Mouse (Mus musculus) spleen, adult 2 months (tissue): ENCODE data around the gene Ankrd54. TPM values are rescaled to one million over a fixed set of nuclear protein-coding genes. Genes with fewer than 3 reads are reported as not detected.

ENCODE experiments used
- DNase-seq, 2 experiments: peaks; one replicate each; pipeline versions ENCODE4 v3.0.0 to v3.0.0-alpha.2; 2012 to 2021; ENCODE audit warnings: low spot score in 2 of 2, low read depth in 1 of 2
- H3K27ac ChIP-seq: fragments of 200-500 bp; 2 replicates; pipeline ENCODE4 v1.5.1; 2012; ENCODE audit warnings: low read length, inconsistent platforms; ENCODE audit not compliant: insufficient read depth
- H3K27me3 ChIP-seq: fragments of 200-500 bp; 2 replicates; pipeline ENCODE4 v1.6.1; 2012; ENCODE audit warnings: mild to moderate bottlenecking, moderate library complexity, low read length, inconsistent platforms; ENCODE audit not compliant: control insufficient read depth, insufficient read depth
- H3K36me3 ChIP-seq: fragments of 200-500 bp; 2 replicates; pipeline ENCODE4 v1.6.1; 2012; ENCODE audit warnings: mild to moderate bottlenecking, low read length, inconsistent platforms; ENCODE audit not compliant: control insufficient read depth, insufficient read depth
- H3K4me1 ChIP-seq: fragments of 200-500 bp; 2 replicates; pipeline ENCODE4 v1.6.1; 2011; ENCODE audit warnings: inconsistent platforms; ENCODE audit not compliant: control insufficient read depth, insufficient read depth, insufficient read length
- H3K4me3 ChIP-seq: fragments of 200-500 bp; 2 replicates; pipeline ENCODE4 v1.5.1; 2011; ENCODE audit warnings: mild to moderate bottlenecking, inconsistent platforms; ENCODE audit not compliant: insufficient read depth, insufficient read length; ENCODE audit errors: extremely low read depth
- CTCF ChIP-seq: fragments of 200-500 bp; IDR thresholded peaks from 2 replicates; pipeline ENCODE4 v1.5.1; 2011; ENCODE audit warnings: mild to moderate bottlenecking, inconsistent platforms; ENCODE audit not compliant: insufficient read depth, insufficient read length, insufficient replicate concordance; ENCODE audit errors: extremely low read depth
- POLR2A ChIP-seq: fragments of 200-500 bp; IDR thresholded peaks from 2 replicates; pipeline ENCODE4 v1.6.1; 2011; ENCODE audit warnings: low read depth, low read length, inconsistent platforms
- WGBS: fragments of 180-500 bp; shearing (Covaris S2); methylation state at CpG from one replicate; pipeline ENCODE4 v1.1.7; 2018; 5-methylcytosine and 5-hydroxymethylcytosine counted together
- polyA plus RNA-seq: library from polyadenylated mRNA; depleted of rRNA; stranded (reverse); fragments of >200 nt; gene quantifications from 2 replicates; pipeline ENCODE4 v1.2.3, GENCODE M21; 2012

Ankrd54 gene
- polyA plus RNA-seq, 1 experiment, result 57.3 TPM

DNA sequence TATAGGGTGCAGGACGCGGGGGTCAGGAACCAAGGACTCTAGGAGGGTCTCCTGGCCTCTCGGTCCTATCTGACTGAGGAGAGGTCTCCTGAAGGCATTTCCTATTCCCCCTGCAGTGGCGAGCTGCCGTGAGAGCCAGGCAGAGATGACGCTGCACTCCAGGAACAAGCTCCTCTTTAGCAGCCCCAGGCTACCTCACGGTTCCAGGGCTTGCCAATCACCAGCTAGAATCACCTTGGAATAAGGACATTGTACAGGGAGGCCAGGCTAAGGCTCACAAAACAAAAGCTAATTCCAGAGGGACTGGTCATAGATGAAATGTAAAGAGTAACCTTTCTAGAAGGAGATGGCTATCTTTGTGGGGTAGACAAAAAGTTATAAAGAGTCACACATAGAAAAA, 6.1 kb downstream of the Ankrd54 start:
- Histone ChIP-seq H3K27ac (no peak overlapping the region), H3K4me1 (no peaks in the 10 kb centered on the region), H3K36me3 (peaks cover 51% of the 10 kb centered on the region), H3K4me3 (no peak overlapping the region), H3K27me3 (no peaks in the 10 kb centered on the region)
- TF ChIP-seq POLR2A, result no peak
- TF ChIP-seq CTCF, result no peak
- 96% methylated on average over 7 of the region's 7 CpGs for WGBS
- DNase-seq, result no peak

DNA sequence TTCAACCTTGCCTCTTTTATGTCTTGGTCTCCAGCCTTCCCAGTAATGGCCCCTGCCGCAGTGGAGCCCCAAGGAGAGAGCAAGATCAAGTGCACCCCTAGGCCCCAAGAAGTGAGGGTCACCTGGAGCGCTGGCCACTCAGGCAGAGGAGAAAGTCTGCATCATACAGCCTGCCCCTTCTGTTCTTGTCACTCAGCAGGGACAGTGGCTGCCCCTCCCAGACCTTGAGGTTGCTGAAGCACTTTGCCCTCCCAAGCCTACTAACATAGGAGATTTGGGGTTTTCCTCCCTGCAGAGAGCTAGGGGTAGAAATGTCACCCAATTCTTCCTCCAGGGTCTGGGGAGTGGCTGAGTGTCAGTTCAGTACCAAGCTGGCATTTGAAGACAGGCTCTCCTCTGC, 10.3 kb downstream of the Ankrd54 start:
- no peak overlapping the region for H3K4me3 ChIP-seq
- 98% methylated on average over 2 of the region's 2 CpGs for WGBS
- H3K4me1 ChIP-seq, result no peaks in the 10 kb centered on the region
- TF ChIP-seq CTCF (no peak), POLR2A (no peak)
- no peaks in the 10 kb centered on the region for H3K27me3 ChIP-seq
- peaks cover 35% of the 10 kb centered on the region for H3K36me3 ChIP-seq
- no peak for DNase-seq
- no peak overlapping the region for H3K27ac ChIP-seq

DNA sequence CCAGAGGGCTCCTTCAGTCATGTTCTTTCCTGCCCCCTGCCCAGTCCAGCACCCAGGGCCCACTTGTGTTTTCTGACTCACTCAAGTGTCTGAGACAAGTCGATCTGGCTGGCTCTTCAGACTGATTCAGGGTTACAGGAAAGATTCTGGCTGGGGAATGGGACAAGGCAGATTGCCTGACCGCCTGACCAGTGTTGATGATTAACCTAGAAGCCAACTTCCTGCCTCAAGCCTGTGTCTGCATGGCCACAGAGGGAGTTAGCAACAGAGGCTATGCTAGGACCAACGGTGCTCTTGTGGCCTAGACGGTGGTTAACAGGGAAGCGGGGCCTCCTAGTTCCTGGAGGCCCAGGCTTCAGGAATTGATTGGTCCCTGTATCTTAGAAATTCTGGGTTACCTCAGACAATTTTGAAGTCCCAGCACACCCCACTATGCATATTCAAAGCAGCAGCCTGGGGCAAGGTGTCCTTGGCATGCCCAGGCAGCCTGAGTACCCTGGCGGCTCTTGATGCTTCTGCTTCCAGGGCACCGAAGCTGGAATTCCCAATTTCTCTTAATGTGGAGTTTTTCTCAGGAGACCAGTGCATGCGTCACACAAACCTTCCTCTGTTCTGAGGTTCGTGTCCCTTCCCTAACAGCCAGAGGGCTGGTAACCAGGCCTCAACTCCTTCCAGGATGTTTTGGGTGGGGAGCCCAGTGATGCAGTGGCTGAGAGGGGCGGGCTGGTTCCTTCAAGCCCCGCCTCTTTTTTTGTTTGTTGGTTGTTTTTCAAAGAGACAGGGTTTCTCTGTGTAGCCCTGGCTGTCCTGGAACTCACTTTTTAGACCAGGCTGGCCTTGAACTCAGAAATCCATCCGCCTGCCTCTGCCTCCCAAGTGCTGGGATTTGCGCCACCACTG, 11.0 kb downstream of the Ankrd54 start:
- 68% methylated on average over 13 of the region's 13 CpGs for WGBS
- peaks cover 33% of the 10 kb centered on the region for H3K36me3 ChIP-seq
- H3K27ac ChIP-seq, result no peak overlapping the region
- TF ChIP-seq CTCF (no peak), POLR2A (no peak)
- H3K4me1 ChIP-seq, result no peaks in the 10 kb centered on the region
- H3K4me3 ChIP-seq, result no peak overlapping the region
- no peak for DNase-seq
- no peaks in the 10 kb centered on the region for H3K27me3 ChIP-seq

DNA sequence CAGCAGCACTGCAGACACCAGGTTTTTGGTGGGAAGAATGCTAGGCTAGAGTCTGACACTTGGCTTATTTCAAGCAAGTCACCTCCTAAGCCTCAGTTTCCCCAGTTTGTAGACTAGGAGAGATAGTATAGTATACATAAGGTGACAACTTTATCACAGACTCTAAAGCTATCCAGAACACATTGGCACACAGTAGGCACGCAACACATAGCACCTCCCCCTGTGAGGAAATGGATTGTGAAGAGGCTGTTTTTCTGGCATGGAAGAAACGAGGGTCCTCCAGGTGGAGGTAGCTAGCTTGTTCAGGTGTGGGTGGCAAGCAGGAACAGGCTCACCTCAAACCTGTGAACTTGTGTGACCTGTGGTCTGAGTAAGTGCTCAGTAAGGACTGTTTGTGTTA, 11.7 kb downstream of the Ankrd54 start:
- DNase-seq, result no peak
- Histone ChIP-seq H3K27ac (no peak overlapping the region), H3K4me3 (no peak overlapping the region), H3K36me3 (peaks cover 26% of the 10 kb centered on the region), H3K27me3 (no peaks in the 10 kb centered on the region), H3K4me1 (no peaks in the 10 kb centered on the region)
- WGBS, result 76% methylated on average over 2 of the region's 2 CpGs
- TF ChIP-seq POLR2A (no peak), CTCF (no peak)

DNA sequence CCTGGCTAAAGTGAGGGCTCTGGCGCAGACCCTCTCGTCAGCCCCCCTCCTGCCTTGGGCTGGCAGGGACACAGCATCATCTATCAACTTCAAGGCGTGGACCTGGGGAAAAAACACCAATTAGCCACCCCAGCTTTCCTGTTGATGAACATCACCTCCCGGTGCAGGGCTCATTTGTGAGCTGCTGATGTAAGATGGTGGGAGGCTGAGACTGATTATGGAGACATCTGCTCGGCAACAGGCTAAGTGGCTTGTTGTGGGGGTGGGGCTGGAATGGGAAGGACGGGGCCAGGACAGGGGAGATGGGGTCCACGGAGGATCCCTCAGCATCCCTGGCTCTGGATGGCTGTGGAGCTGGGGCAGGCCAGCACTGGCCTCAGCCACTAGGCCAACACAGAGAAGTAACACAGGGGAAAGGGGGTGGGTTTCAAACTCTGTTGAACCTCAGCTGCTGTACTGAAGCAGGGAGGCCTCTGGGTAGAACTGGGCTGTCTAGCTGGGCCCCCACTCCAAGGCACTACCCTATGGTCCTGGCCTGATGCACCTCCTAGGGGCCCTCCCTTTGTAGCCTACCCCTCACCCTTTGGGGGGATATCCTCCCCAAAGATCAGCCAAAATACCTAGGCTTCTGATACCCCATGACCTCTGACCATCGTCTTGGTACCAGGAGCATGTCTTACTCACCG, 12.4 kb downstream of the Ankrd54 start:
- no peak overlapping the region for H3K27ac ChIP-seq
- 88% methylated on average over 9 of the region's 9 CpGs for WGBS
- H3K4me3 ChIP-seq, result no peak overlapping the region
- H3K27me3 ChIP-seq, result no peaks in the 10 kb centered on the region
- TF ChIP-seq POLR2A (no peak), CTCF (no peak)
- DNase-seq, result no peak
- H3K4me1 ChIP-seq, result no peaks in the 10 kb centered on the region
- peaks cover 20% of the 10 kb centered on the region for H3K36me3 ChIP-seq

DNA sequence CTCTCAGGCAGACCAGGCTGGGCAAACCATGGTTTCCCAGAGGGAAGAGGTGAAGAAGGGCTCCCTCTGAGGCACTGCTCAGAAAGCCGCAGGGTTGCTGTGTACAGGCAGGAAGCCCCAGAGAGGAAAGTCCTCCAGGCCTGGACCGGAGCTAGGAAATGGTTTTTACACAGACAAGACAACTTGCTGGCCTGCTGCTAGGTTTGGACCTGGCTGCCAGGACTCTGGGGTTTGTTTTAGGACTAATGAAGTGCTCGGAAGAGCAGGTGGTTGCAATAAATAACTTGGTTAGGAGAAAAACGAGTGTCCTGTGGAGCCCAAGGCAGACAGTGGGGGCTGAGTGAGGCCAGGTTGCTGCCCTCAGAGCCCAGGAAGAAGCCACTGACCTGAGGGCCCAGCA, 14.5 kb downstream of the Ankrd54 start:
- Histone ChIP-seq H3K4me1 (peaks cover under 1% of the 10 kb centered on the region; the same call in 1 of the 2 replicates), H3K36me3 (peaks cover 2% of the 10 kb centered on the region), H3K4me3 (no peak overlapping the region), H3K27ac (no peak overlapping the region), H3K27me3 (peaks cover 3% of the 10 kb centered on the region; the same call in 1 of the 2 replicates)
- no peak for DNase-seq
- TF ChIP-seq CTCF, result no peak
- no peak for TF ChIP-seq POLR2A
- 78% methylated on average over 4 of the region's 4 CpGs for WGBS
